Mouse (Mus musculus) limb, embryonic 14.5 days (tissue): ENCODE results near the gene Lrmda. TPM values are rescaled to one million over a fixed set of nuclear protein-coding genes. Genes with fewer than 3 reads are reported as not detected.

Experiments
- ATAC-seq: fragments of 200-750 bp; cut with Nextera tagmentation; 2 replicates; pipeline ENCODE4 v1.8.0; 2017; ENCODE audit warnings: low read depth, moderate number of reproducible peaks, moderate TSS enrichment; ENCODE audit not compliant: low FRiP score
- DNase-seq: peaks from one replicate; pipeline ENCODE4 v3.0.0-alpha.2; 2015; ENCODE audit warnings: low spot score
- H3K27ac ChIP-seq: fragments of 300-500 bp; sonication (generic); replicated peaks from 2 replicates; pipeline ENCODE4 v1.5.1; 2014; ENCODE audit warnings: low read depth, mild to moderate bottlenecking, low read length, moderate library complexity, mixed read lengths
- H3K27me3 ChIP-seq: fragments of 300-500 bp; sonication (generic); 2 replicates; pipeline ENCODE4 v1.6.1; 2014; ENCODE audit warnings: low read length, mixed read lengths; ENCODE audit not compliant: control insufficient read depth, insufficient read depth
- H3K36me3 ChIP-seq: fragments of 300-500 bp; sonication (generic); 2 replicates; pipeline ENCODE4 v1.6.1; 2014; ENCODE audit warnings: mild to moderate bottlenecking, low read length, moderate library complexity, mixed read lengths; ENCODE audit not compliant: control insufficient read depth, insufficient read depth
- H3K4me1 ChIP-seq: fragments of 300-500 bp; sonication (generic); 2 replicates; pipeline ENCODE4 v1.6.1; 2014; ENCODE audit warnings: antibody characterized with exemption, low read length, mixed read lengths; ENCODE audit not compliant: control insufficient read depth, insufficient read depth
- H3K4me2 ChIP-seq: fragments of 300-500 bp; sonication (generic); replicated peaks from 2 replicates; pipeline ENCODE4 v1.6.1; 2014; ENCODE audit warnings: low read depth, mild to moderate bottlenecking, low read length, moderate library complexity; ENCODE audit not compliant: severe bottlenecking
- H3K4me3 ChIP-seq: fragments of 300-500 bp; sonication (generic); replicated peaks from 2 replicates; pipeline ENCODE4 v1.5.1; 2014; ENCODE audit warnings: low read length
- H3K9ac ChIP-seq: fragments of 300-500 bp; sonication (generic); 2 replicates; pipeline ENCODE4 v1.6.1; 2014; ENCODE audit warnings: mild to moderate bottlenecking, low read depth, low read length, moderate library complexity; ENCODE audit not compliant: severe bottlenecking
- H3K9me3 ChIP-seq: fragments of 300-500 bp; sonication (generic); 2 replicates; pipeline ENCODE4 v1.6.1; 2016; ENCODE audit warnings: low read length; ENCODE audit not compliant: control insufficient read depth
- POLR2A ChIP-seq: fragments of 200-500 bp; IDR thresholded peaks from 2 replicates; pipeline ENCODE4 v1.8.0; 2012; ENCODE audit warnings: inconsistent platforms, mild to moderate bottlenecking, moderate library complexity, borderline replicate concordance; ENCODE audit not compliant: insufficient read depth, insufficient read length; ENCODE audit errors: extremely low read depth
- WGBS: fragments of 180-500 bp; shearing (Covaris S2); extraction: QIAGEN DNeasy Blood & Tissue Kit; methylation state at CpG from one replicate; pipeline ENCODE4 v1.1.7; 2014; 5-methylcytosine and 5-hydroxymethylcytosine counted together
- polyA plus RNA-seq, 2 experiments: library from polyadenylated mRNA; depleted of rRNA in 1 of 2; stranded (reverse) in 1 of 2; unstranded in 1 of 2; fragments of >200 nt; fragmentation: Nextera tagmentation in 1 of 2; extraction: Ambion mirVana in 1 of 2; gene quantifications; 2 replicates each; pipeline versions ENCODE4 v1.2.1 to v1.2.3; 2012 to 2014

Lrmda gene
- polyA plus RNA-seq, 2 experiments, result 0.08 to 0.72 TPM

GRCm38 (mm10) chr14:22715581-22716378 is 696.3 kb downstream of the Lrmda start:
- Histone ChIP-seq H3K9ac (no peak overlapping the region), H3K9me3 (no peaks in the 10 kb centered on the region), H3K27ac (no peak overlapping the region), H3K4me1 (peaks cover 5% of the 10 kb centered on the region; the same call in 1 of the 2 replicates), H3K27me3 (no peaks in the 10 kb centered on the region), H3K36me3 (no peaks in the 10 kb centered on the region), H3K4me3 (no peak overlapping the region), H3K4me2 (no peak overlapping the region)
- DNase-seq (no peak), ATAC-seq (no peak)
- WGBS, result 77% methylated on average over 6 of the region's 6 CpGs
- no peak for TF ChIP-seq POLR2A

- Histone ChIP-seq H3K4me2 (no peak overlapping the region), H3K4me3 (no peak overlapping the region), H3K9ac (no peak overlapping the region), H3K4me1 (peaks cover 9% of the 10 kb centered on the region), H3K27ac (no peak overlapping the region), H3K27me3 (no peaks in the 10 kb centered on the region), H3K9me3 (no peaks in the 10 kb centered on the region), H3K36me3 (no peaks in the 10 kb centered on the region)
- TF ChIP-seq POLR2A, result no peak
- ATAC-seq (no peak), DNase-seq (no peak)
- WGBS, result 94% methylated on average over 1 of the region's 1 CpGs
Measured at GRCm38 (mm10) chr14:22719968-22720367, 700.5 kb downstream of the Lrmda start.

- no peak for TF ChIP-seq POLR2A
- no peaks in the 10 kb centered on the region for H3K27me3 ChIP-seq
- H3K4me3 ChIP-seq, result no peak overlapping the region
- H3K9me3 ChIP-seq, result no peaks in the 10 kb centered on the region
- no peak for ATAC-seq
- no peaks in the 10 kb centered on the region for H3K36me3 ChIP-seq
- DNase-seq, result no peak
- H3K9ac ChIP-seq, result no peak overlapping the region
- peaks cover 9% of the 10 kb centered on the region for H3K4me1 ChIP-seq
- 17% methylated on average over 5 of the region's 5 CpGs for WGBS
- H3K27ac ChIP-seq, result 0 out of 2 replicates have a peak overlapping the region, but pooled peaks have one; percentile 39
- no peak overlapping the region for H3K4me2 ChIP-seq
Measured at GRCm38 (mm10) chr14:22721845-22722244, 702.3 kb downstream of the Lrmda start.

- Histone ChIP-seq H3K4me1 (no peaks in the 10 kb centered on the region), H3K9ac (no peak overlapping the region), H3K27me3 (no peaks in the 10 kb centered on the region), H3K36me3 (no peaks in the 10 kb centered on the region), H3K27ac (no peak overlapping the region), H3K9me3 (no peaks in the 10 kb centered on the region), H3K4me3 (no peak overlapping the region), H3K4me2 (no peak overlapping the region)
- no peak for DNase-seq
- WGBS, result 79% methylated on average over 2 of the region's 2 CpGs
- no peak for ATAC-seq
- TF ChIP-seq POLR2A, result no peak
Measured at GRCm38 (mm10) chr14:22727548-22727947, 708.0 kb downstream of the Lrmda start.

GRCm38 (mm10) chr14:22728611-22729223 is 709.2 kb downstream of the Lrmda start:
- H3K4me3 ChIP-seq, result no peak overlapping the region

More at GRCm38 (mm10) chr14:22728611-22729223, 709.2 kb downstream of the Lrmda start:
- H3K9ac ChIP-seq, result no peak overlapping the region
- DNase-seq (no peak), ATAC-seq (no peak)
- no peak overlapping the region for H3K4me2 ChIP-seq
- TF ChIP-seq POLR2A, result no peak
- 83% methylated on average over 8 of the region's 8 CpGs for WGBS
- H3K4me1 ChIP-seq, result no peaks in the 10 kb centered on the region
- no peak overlapping the region for H3K27ac ChIP-seq
- H3K27me3 ChIP-seq, result no peaks in the 10 kb centered on the region
- H3K9me3 ChIP-seq, result no peaks in the 10 kb centered on the region
- no peaks in the 10 kb centered on the region for H3K36me3 ChIP-seq
